Mouse (Mus musculus): ENCODE results near the gene Cfap299.

DNA sequence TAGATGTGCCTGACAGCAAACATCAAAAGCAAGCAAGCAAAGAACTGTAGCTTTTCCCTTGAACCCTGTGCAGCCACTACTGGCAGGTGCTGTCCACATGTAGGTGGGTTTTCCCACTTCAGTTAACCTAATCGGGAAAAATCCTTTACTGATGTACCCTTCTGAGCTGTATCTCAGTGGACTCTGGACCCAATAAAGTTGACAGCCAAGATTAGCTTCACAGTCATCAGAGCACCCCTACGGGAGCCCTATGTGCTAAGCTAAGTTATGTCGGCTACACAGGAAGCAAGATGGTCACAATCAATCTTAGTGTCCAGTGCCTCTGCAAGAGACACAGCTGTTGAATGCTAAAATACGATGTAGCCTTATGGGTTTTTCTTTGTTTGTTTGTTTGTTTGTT, 29.0 kb upstream of the Cfap299 start:
- no peak for TF ChIP-seq CTCF (IDR thresholded peaks at IDR 0.05; ENCODE audit: low read depth, low read length)
- no peak for TF ChIP-seq POLR2A (IDR thresholded peaks at IDR 0.05; ENCODE audit: borderline replicate concordance, low read depth, low read length)
